Mouse (Mus musculus) left cerebral cortex, postnatal 36 days (tissue): ENCODE results near the gene Slc38a4. TPM values are rescaled to one million over a fixed set of nuclear protein-coding genes. Genes with fewer than 3 reads are reported as not detected.

Experiments
- DNase-seq, 2 experiments: peaks; one replicate each; pipeline ENCODE4 v3.0.0; 2021 to 2022; ENCODE audit warnings: low spot score in 2 of 2, mixed read lengths in 1 of 2
- intact Hi-C: fragments of 180-260 bp; cut with DNase I; formaldehyde crosslinking; loops from one replicate; pipeline ENCODE4 v1.15.1; 2025
- total RNA-seq, 2 experiments: library from RNA; stranded (reverse); gene quantifications; 2 replicates each; pipeline ENCODE4 v1.2.3; 2021

Gene Slc38a4
- total RNA-seq, 2 experiments from 2014 or later = 0.64 to 1.4 TPM

- no peak for DNase-seq
- intact Hi-C loops = no loop called here
Observed at GRCm38 (mm10) chr15:96983581-96984330, 72.0 kb downstream of the Slc38a4 start.

- intact Hi-C loops = no loop called here
Observed at GRCm38 (mm10) chr15:96975125-96975524, 80.6 kb downstream of the Slc38a4 start.

GRCm38 (mm10) chr15:96974131-96974530 lies 81.6 kb downstream of the Slc38a4 start:
- intact Hi-C loops = no loop called here
- no peak for DNase-seq

More at GRCm38 (mm10) chr15:96975125-96975524, 80.6 kb downstream of the Slc38a4 start:
- DNase-seq = no peak

GRCm38 (mm10) chr15:96973370-96973769 lies 82.4 kb downstream of the Slc38a4 start:
- intact Hi-C loops = no loop called here
- no peak for DNase-seq

- intact Hi-C loops = no loop called here
- no peak for DNase-seq
Observed at GRCm38 (mm10) chr15:96972706-96973274, 83.0 kb downstream of the Slc38a4 start.

- DNase-seq = no peak
- intact Hi-C loops = no loop called here
Observed at GRCm38 (mm10) chr15:96971906-96972305, 83.8 kb downstream of the Slc38a4 start.

GRCm38 (mm10) chr15:96969792-96970191 lies 86.0 kb downstream of the Slc38a4 start:
- intact Hi-C loops = no loop called here
- no peak for DNase-seq

GRCm38 (mm10) chr15:96968741-96969140 lies 87.0 kb downstream of the Slc38a4 start:
- intact Hi-C loops = no loop called here
- DNase-seq = no peak

- intact Hi-C loops = no loop called here
- no peak for DNase-seq
Observed at GRCm38 (mm10) chr15:96966326-96966725, 89.4 kb downstream of the Slc38a4 start.

GRCm38 (mm10) chr15:96963735-96964134 lies 92.0 kb downstream of the Slc38a4 start:
- intact Hi-C loops = no loop called here
- DNase-seq = no peak

- intact Hi-C loops = no loop called here
- no peak for DNase-seq
Observed at GRCm38 (mm10) chr15:96963318-96963717, 92.4 kb downstream of the Slc38a4 start.

GRCm38 (mm10) chr15:96960343-96960742 lies 95.4 kb downstream of the Slc38a4 start:
- DNase-seq = no peak
- intact Hi-C loops = no loop called here

- no peak for DNase-seq
- intact Hi-C loops = no loop called here
Observed at GRCm38 (mm10) chr15:96959247-96959646, 96.5 kb downstream of the Slc38a4 start.

- no peak for DNase-seq
- intact Hi-C loops = no loop called here
Observed at GRCm38 (mm10) chr15:96956699-96957098, 99.1 kb downstream of the Slc38a4 start.

- no peak for DNase-seq
- intact Hi-C loops = loop anchor here (5.0 kb wide), 1 partner anchor 183 kb away; no protein-coding TSS in a partner anchor
Observed at GRCm38 (mm10) chr15:96954389-96954788, 101.4 kb downstream of the Slc38a4 start.

GRCm38 (mm10) chr15:96953938-96954238 lies 101.9 kb downstream of the Slc38a4 start:
- intact Hi-C loops = loop anchor here (5.0 kb wide), 1 partner anchor 183 kb away; no protein-coding TSS in a partner anchor

GRCm38 (mm10) chr15:96953112-96953937 lies 102.4 kb downstream of the Slc38a4 start:
- DNase-seq = peak; percentile 52 to 68
- intact Hi-C loops = loop anchor here (5.0 kb wide), 1 partner anchor 184 kb away; no protein-coding TSS in a partner anchor

More at GRCm38 (mm10) chr15:96953938-96954238, 101.9 kb downstream of the Slc38a4 start:
- DNase-seq = no peak

- no peak for DNase-seq
- intact Hi-C loops = loop anchor here (5.0 kb wide), 1 partner anchor 185 kb away; no protein-coding TSS in a partner anchor
Observed at GRCm38 (mm10) chr15:96952488-96952887, 103.3 kb downstream of the Slc38a4 start.

- intact Hi-C loops = loop anchor here (5.0 kb wide), 1 partner anchor 186 kb away; no protein-coding TSS in a partner anchor
- no peak for DNase-seq
Observed at GRCm38 (mm10) chr15:96951783-96952182, 104.0 kb downstream of the Slc38a4 start.

GRCm38 (mm10) chr15:96948471-96948870 lies 107.3 kb downstream of the Slc38a4 start:
- intact Hi-C loops = no loop called here

More at GRCm38 (mm10) chr15:96948471-96948870, 107.3 kb downstream of the Slc38a4 start:
- no peak for DNase-seq
